Mouse (Mus musculus) erythroblast, embryonic 14.5 days (primary cell): ENCODE measurements around the gene Spag17.

Experiments used
- GATA1 ChIP-seq: IDR thresholded peaks from 2 replicates; pipeline ENCODE4 v1.6.1; 2012; ENCODE audit warnings: low read length, inconsistent platforms, mixed read lengths
- TAL1 ChIP-seq: IDR thresholded peaks from 3 replicates; pipeline ENCODE4 v1.6.1; 2012; ENCODE audit warnings: low read length, inconsistent platforms, mixed read lengths

DNA sequence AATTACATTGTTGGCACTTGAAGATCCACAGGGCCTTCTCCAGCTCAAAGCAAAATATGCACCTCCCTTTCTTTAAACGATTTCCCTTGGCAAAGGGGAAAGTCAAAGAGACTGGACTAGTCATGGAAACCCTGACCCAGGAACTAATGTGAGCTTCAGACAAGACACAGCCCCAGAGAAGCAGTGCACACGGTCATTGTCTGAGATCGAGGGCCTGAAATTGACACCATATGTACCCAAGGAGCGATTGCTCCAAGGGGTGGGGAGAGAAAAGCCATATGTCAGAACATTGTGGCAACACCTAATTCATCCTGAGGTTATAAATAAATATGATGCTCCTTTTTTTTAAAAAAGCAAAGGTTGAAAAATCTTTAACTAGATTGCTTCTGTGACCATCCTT lies 80.7 kb downstream of the Spag17 start:
- no peak for TF ChIP-seq GATA1
- TF ChIP-seq TAL1: no peak
